Mouse (Mus musculus): ENCODE data around the gene Gdf9.

GRCm38 (mm10) chr11:53472709-53473108 is 41.9 kb downstream of the Gdf9 start:
- TF ChIP-seq CTCF (conservative IDR thresholded peaks at IDR 0.05; ENCODE audit: insufficient read depth, insufficient read length, low read depth, low read length) = 0 out of 2 replicates have a peak, but pooled peaks have one; percentile 20
- TF ChIP-seq POLR2A (IDR thresholded peaks at IDR 0.05; ENCODE audit: low read depth, low read length) = no peak

Measured in kidney, adult 2 months (tissue).